Mouse (Mus musculus) erythroblast, embryonic 14.5 days (primary cell): ENCODE measurements around the gene Dcaf11. TPM values are rescaled to one million over a fixed set of nuclear protein-coding genes. Genes with fewer than 3 reads are reported as not detected.

Source experiments
- H3K27me3 ChIP-seq: 2 replicates; pipeline ENCODE4 v1.6.1; 2012; ENCODE audit warnings: inconsistent platforms; ENCODE audit not compliant: control insufficient read depth
- H3K36me3 ChIP-seq: 2 replicates; pipeline ENCODE4 v1.6.1; 2012; ENCODE audit warnings: mild to moderate bottlenecking, inconsistent platforms; ENCODE audit not compliant: control insufficient read depth
- H3K4me1 ChIP-seq: 2 replicates; pipeline ENCODE4 v1.6.1; 2012; ENCODE audit warnings: inconsistent platforms; ENCODE audit not compliant: control insufficient read depth
- H3K4me3 ChIP-seq: replicated peaks from 2 replicates; pipeline ENCODE3; 2012; ENCODE audit warnings: moderate library complexity, mild to moderate bottlenecking, inconsistent platforms
- H3K9me3 ChIP-seq: 2 replicates; pipeline ENCODE4 v1.6.1; 2012; ENCODE audit warnings: low read length, inconsistent platforms, mixed read lengths; ENCODE audit not compliant: control insufficient read depth
- GATA1 ChIP-seq: IDR thresholded peaks from 2 replicates; pipeline ENCODE4 v1.6.1; 2012; ENCODE audit warnings: low read length, inconsistent platforms, mixed read lengths
- TAL1 ChIP-seq: IDR thresholded peaks from 3 replicates; pipeline ENCODE4 v1.6.1; 2012; ENCODE audit warnings: low read length, inconsistent platforms, mixed read lengths
- polyA plus RNA-seq: library from polyadenylated mRNA; stranded (reverse); fragments of >175 nt; gene quantifications from 2 replicates; pipeline ENCODE4 v1.2.3, GENCODE M21; 2012

Gene Dcaf11
- polyA plus RNA-seq, 1 experiment = 4.3 TPM

DNA sequence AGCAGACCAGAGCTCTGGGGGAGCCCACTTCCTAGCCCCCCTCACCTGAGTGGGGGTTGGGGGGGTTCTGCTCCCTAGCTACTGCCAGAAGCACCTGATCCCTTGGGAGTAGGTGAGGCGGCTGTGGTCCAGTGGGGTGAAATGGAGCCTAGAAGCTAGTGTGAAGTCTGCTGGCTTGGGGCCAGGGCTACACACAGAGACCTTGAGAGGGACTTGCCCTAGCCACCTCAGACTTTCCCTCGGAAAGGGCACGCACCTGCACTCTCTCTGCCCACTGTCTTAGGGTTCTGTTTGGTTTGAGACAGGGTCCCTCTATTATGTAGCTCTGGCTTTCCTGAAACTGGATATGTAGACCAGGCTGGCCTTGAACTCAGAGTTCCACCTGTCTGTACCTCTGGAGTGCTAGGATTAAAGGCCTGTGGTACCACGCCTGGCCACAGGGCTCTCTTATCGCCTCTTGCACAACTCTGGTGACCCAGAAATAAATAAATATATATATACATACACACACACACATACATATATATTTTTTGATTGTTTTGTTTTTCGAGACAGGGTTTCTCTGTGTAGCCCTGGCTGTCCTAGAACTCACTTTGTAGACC is 19.0 kb downstream of the Dcaf11 start:
- H3K27me3 ChIP-seq = no peaks in the 10 kb centered on the region
- no peaks in the 10 kb centered on the region for H3K9me3 ChIP-seq
- peak overlapping the region; percentile 67 for H3K4me3 ChIP-seq
- peaks cover 28% of the 10 kb centered on the region for H3K36me3 ChIP-seq
- peaks cover 54% of the 10 kb centered on the region for H3K4me1 ChIP-seq
- TF ChIP-seq GATA1 (no peak), TAL1 (no peak)

DNA sequence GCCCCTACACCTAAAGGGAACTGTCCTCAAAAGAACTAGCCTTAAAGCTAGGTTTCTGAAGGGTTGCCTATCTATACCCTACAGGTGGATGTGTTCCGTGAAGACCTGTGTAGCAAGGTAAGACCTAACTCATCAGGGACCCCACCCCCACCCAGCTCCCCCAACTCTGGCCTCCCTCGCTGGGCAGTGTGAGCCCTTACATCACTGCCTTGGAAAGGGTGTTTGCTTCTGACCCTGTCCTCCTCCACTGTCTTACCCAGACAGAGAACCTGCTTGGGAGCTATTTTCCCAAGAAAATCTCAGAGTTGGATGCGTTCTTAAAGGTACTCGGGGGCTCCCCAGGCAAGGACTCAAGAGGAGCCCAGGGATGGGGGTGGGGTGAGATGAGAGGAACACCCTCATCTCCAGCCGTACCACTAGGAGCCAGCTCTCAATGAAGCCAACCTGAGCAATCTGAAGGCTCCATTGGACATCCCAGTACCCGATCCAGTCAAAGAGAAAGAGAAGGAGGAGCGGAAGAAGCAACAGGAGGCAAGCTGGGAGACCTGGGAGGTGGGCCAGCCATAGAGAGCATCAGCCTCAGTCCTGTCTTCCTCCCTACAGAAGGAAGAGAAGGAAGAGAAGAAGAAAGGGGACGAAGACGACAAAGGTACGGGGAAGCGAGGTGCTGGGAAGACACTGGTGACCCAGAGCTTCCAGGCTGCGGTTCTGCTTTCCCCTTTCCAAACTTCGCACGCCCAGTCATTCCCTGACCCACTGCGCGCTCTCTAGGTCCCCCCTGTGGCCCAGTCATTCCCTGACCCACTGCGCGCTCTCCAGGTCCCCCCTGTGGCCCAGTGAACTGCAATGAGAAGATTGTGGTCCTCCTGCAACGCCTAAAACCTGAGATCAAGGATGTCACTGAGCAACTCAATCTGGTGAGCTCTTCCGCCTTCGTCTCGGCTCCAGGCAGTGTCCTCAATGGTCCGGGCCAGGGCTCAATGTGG is 20.0 kb downstream of the Dcaf11 start:
- Histone ChIP-seq H3K4me1 (peaks cover 64% of the 10 kb centered on the region), H3K4me3 (no peak overlapping the region), H3K36me3 (peaks cover 28% of the 10 kb centered on the region), H3K9me3 (no peaks in the 10 kb centered on the region), H3K27me3 (no peaks in the 10 kb centered on the region)
- TF ChIP-seq TAL1 (no peak), GATA1 (no peak)

- no peak for TF ChIP-seq GATA1
- no peak for TF ChIP-seq TAL1
- no peaks in the 10 kb centered on the region for H3K27me3 ChIP-seq
- no peak overlapping the region for H3K4me3 ChIP-seq
- H3K9me3 ChIP-seq = no peaks in the 10 kb centered on the region
- H3K4me1 ChIP-seq = peaks cover 72% of the 10 kb centered on the region
- H3K36me3 ChIP-seq = peaks cover 28% of the 10 kb centered on the region
Observed at GRCm38 (mm10) chr14:55580731-55581130, 20.9 kb downstream of the Dcaf11 start.

DNA sequence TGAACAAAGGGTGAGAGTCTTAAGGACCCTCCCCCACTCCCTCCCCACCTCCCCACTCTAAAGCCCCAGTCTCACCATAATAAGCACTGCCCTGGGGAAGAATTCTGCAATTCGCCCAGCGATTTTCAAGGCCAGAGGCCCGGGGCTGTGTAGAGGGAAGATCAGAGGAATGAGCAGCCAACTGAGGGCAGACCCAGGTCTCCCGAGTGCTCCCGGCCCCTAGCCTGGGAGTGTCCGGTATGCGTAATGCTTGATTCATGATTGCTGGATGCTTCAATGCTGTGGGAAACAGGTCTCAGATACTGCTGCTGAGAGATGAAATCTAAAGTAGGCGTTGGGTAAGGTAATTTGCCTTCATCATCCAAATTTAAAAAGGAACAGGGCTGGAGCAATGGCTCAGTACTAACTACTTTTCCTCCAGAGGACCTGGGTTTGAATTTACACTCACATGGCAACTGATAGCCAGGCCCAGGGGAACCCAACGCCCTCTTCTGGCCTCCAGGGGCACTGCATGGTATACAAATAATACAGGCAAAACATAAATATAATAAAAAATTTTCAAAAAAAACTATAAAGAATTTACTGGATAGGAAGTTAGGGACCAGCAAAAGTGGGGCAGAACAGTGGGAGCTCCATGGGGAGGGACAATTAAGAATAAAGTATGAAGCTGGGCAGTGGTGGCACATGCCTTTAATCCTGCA is 22.3 kb downstream of the Dcaf11 start:
- Histone ChIP-seq H3K4me1 (peaks cover 81% of the 10 kb centered on the region), H3K4me3 (no peak overlapping the region), H3K36me3 (peaks cover 31% of the 10 kb centered on the region), H3K9me3 (no peaks in the 10 kb centered on the region), H3K27me3 (no peaks in the 10 kb centered on the region)
- TF ChIP-seq TAL1 (no peak), GATA1 (no peak)

DNA sequence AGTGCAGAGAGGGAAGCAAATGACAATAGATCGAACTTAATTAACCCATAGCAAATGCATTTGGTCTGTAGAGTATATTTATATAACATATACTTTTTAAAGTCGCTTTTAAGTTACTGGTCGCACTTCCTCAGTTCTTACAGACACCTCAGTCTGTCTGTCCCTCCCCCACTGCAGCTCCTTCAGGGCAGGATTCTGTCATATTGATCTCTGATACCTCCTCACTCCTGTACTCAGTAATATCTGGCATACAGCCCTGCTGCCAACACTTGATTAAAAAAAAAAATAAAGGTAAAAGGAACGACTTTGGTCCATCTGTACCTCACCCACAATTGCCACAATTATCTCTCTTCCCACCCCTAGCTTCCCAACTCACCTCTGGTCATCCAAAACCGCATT is 24.5 kb downstream of the Dcaf11 start:
- H3K36me3 ChIP-seq = peaks cover 49% of the 10 kb centered on the region
- peak overlapping the region; percentile 75 for H3K4me3 ChIP-seq
- H3K27me3 ChIP-seq = no peaks in the 10 kb centered on the region

GRCm38 (mm10) chr14:55584702-55585565 is 25.1 kb downstream of the Dcaf11 start, which contains the start of gene Emc9:
TSS of gene Emc9 (minus strand) at chr14:55585302.
- Histone ChIP-seq H3K4me1 (peaks cover 79% of the 10 kb centered on the region), H3K27me3 (no peaks in the 10 kb centered on the region), H3K4me3 (peak within 1 kb of the TSS; percentile 75), H3K36me3 (peaks cover 49% of the 10 kb centered on the region), H3K9me3 (no peaks in the 10 kb centered on the region)
- no peak for TF ChIP-seq TAL1
- no peak for TF ChIP-seq GATA1

More for the DNA sequence above, 24.5 kb downstream of the Dcaf11 start:
- Histone ChIP-seq H3K4me1 (peaks cover 79% of the 10 kb centered on the region), H3K9me3 (no peaks in the 10 kb centered on the region)
- TF ChIP-seq GATA1 (no peak), TAL1 (no peak)

DNA sequence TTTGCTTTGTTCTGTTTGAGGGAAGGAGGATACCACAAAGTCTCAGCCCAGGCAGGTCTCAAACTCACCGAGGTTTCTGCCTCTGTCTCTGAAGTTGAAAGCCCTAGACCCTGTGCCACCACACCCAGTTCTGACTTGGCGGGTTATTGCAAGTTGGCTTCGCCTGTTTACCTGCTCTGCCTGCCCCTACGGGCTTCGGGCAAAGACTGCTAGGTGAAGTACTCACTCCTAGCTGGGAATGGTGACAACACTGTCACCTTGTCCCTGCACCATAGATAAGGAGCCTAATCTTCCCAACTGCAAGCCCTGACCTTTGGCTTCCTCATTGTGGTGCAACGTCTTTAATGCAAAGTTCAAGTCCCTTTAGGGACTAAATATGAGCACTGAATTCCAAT is 25.8 kb downstream of the Dcaf11 start:
- Histone ChIP-seq H3K36me3 (peaks cover 42% of the 10 kb centered on the region), H3K9me3 (no peaks in the 10 kb centered on the region), H3K4me1 (peaks cover 79% of the 10 kb centered on the region), H3K4me3 (peak overlapping the region; percentile 75), H3K27me3 (no peaks in the 10 kb centered on the region)
- peak; percentile 50 for TF ChIP-seq GATA1
- no peak for TF ChIP-seq TAL1

- Histone ChIP-seq H3K9me3 (no peaks in the 10 kb centered on the region), H3K4me1 (peaks cover 76% of the 10 kb centered on the region), H3K36me3 (peaks cover 36% of the 10 kb centered on the region), H3K27me3 (no peaks in the 10 kb centered on the region), H3K4me3 (peak overlapping the region; percentile 75)
- TF ChIP-seq GATA1 (peak; percentile 52), TAL1 (no peak)
Observed at GRCm38 (mm10) chr14:55586149-55586548, 26.3 kb downstream of the Dcaf11 start.
